Mouse (Mus musculus) bone marrow macrophage, adult 2 months (primary cell): Measurements from ENCODE around the gene Tmprss6.

Experiments used
- CTCF ChIP-seq: IDR thresholded peaks from 2 replicates; pipeline ENCODE4 v1.5.1; 2012; ENCODE audit warnings: low read depth, mild to moderate bottlenecking, low read length, moderate library complexity
- POLR2A ChIP-seq: IDR thresholded peaks from 2 replicates; pipeline ENCODE4 v1.6.1; 2012; ENCODE audit warnings: mild to moderate bottlenecking, low read depth, low read length, borderline replicate concordance

- no peak for TF ChIP-seq CTCF
- TF ChIP-seq POLR2A = no peak
Measured at GRCm38 (mm10) chr15:78416937-78417336, 51.5 kb downstream of the Tmprss6 start.
